Mouse (Mus musculus) embryonic facial prominence, embryonic 15.5 days (tissue): ENCODE results near the gene Olfr938. TPM values are rescaled to one million over a fixed set of nuclear protein-coding genes. Genes with fewer than 3 reads are reported as not detected.

Experiments
- ATAC-seq: fragments of 200-750 bp; cut with Nextera tagmentation; 2 replicates; pipeline ENCODE4 v1.8.0; 2017; ENCODE audit warnings: low read depth, moderate TSS enrichment; ENCODE audit not compliant: insufficient number of reproducible peaks, low FRiP score, low TSS enrichment
- H3K27ac ChIP-seq: fragments of 300-500 bp; sonication (generic); replicated peaks from 2 replicates; pipeline ENCODE4 v1.5.1; 2015; ENCODE audit warnings: mild to moderate bottlenecking, inconsistent platforms
- H3K27me3 ChIP-seq: fragments of 300-500 bp; sonication (generic); 2 replicates; pipeline ENCODE4 v1.6.1; 2015; ENCODE audit warnings: inconsistent platforms
- H3K36me3 ChIP-seq: fragments of 300-500 bp; sonication (generic); 2 replicates; pipeline ENCODE4 v1.6.1; 2015; ENCODE audit warnings: mild to moderate bottlenecking, inconsistent platforms
- H3K4me1 ChIP-seq: fragments of 300-500 bp; sonication (generic); 2 replicates; pipeline ENCODE4 v1.6.1; 2015; ENCODE audit warnings: inconsistent platforms
- H3K4me2 ChIP-seq: fragments of 300-500 bp; sonication (generic); replicated peaks from 2 replicates; pipeline ENCODE4 v1.6.1; 2015; ENCODE audit warnings: mild to moderate bottlenecking, inconsistent platforms
- H3K4me3 ChIP-seq: fragments of 300-500 bp; sonication (generic); replicated peaks from 2 replicates; pipeline ENCODE4 v1.5.1; 2015; ENCODE audit warnings: mild to moderate bottlenecking, inconsistent platforms
- H3K9ac ChIP-seq: fragments of 300-500 bp; sonication (generic); 2 replicates; pipeline ENCODE4 v1.6.1; 2015; ENCODE audit warnings: inconsistent platforms
- H3K9me3 ChIP-seq: fragments of 300-500 bp; sonication (generic); replicated peaks from 2 replicates; pipeline ENCODE4 v1.6.1; 2016; ENCODE audit warnings: inconsistent platforms
- WGBS: fragments of 180-500 bp; shearing (Covaris S2); methylation state at CpG from one replicate; pipeline ENCODE4 v1.1.7; 2015; 5-methylcytosine and 5-hydroxymethylcytosine counted together
- microRNA-seq: library from miRNA; unstranded; fragments of <30 nt; microRNA quantifications from one replicate; pipeline ENCODE4, GENCODE M21; 2016; ENCODE audit warnings: borderline number of aligned reads
- polyA plus RNA-seq: library from polyadenylated mRNA; unstranded; fragments of >200 nt; fragmentation: Nextera tagmentation; extraction: Ambion mirVana; gene quantifications from 2 replicates; pipeline ENCODE4 v1.2.1, GENCODE M21; 2015

Gene Olfr938
- polyA plus RNA-seq: not detected in 2 replicates

GRCm38 (mm10) chr9:39078787-39079186 is at the start of gene Olfr938:
Gene Olfr938, minus strand, starts transcription at chr9:39078887.
- no peak within 1 kb of the TSS for H3K4me2 ChIP-seq
- no peak for ATAC-seq
- no peak within 1 kb of the TSS for H3K9ac ChIP-seq
- H3K27me3 ChIP-seq: no peaks in the 10 kb centered on the region
- 87% methylated on average over 2 of the region's 2 CpGs for WGBS
- no peak within 1 kb of the TSS for H3K27ac ChIP-seq
- no peaks in the 10 kb centered on the region for H3K4me1 ChIP-seq
- H3K9me3 ChIP-seq: no peaks in the 10 kb centered on the region
- no peaks in the 10 kb centered on the region for H3K36me3 ChIP-seq
- H3K4me3 ChIP-seq: no peak within 1 kb of the TSS

- H3K4me3 ChIP-seq: no peak within 1 kb of the TSS
- H3K27me3 ChIP-seq: no peaks in the 10 kb centered on the region
- H3K27ac ChIP-seq: no peak within 1 kb of the TSS
- H3K4me2 ChIP-seq: no peak within 1 kb of the TSS
- H3K9me3 ChIP-seq: no peaks in the 10 kb centered on the region
- H3K36me3 ChIP-seq: no peaks in the 10 kb centered on the region
- no peak within 1 kb of the TSS for H3K9ac ChIP-seq
- no peaks in the 10 kb centered on the region for H3K4me1 ChIP-seq
- no peak for ATAC-seq
These were observed 49.1 kb upstream of the Olfr938 start, which contains the start of gene Olfr27 for GRCm38 (mm10) chr9:39127831-39128230. Gene Olfr27, plus strand, starts transcription at chr9:39128131.

DNA sequence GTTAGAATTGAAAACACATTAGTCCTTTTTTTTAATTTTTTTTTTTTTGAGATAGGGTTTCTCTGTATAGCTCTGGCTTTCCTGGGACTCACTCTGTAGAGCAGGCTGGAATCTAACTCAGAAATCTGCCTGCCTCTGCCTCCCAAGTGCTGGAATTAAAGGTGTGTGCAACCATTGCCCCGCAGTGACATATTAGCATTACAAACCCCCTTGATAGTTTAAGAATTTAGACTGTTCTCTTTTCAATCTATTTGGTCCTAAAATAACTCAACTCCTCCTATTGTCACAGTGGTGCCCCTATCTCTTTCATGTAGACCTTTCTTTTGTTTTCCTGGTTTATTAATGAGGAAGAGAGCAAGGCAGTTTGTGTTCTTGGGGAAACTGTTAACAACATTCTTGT is 48.6 kb upstream of the Olfr938 start:
- no peaks in the 10 kb centered on the region for H3K4me1 ChIP-seq

DNA sequence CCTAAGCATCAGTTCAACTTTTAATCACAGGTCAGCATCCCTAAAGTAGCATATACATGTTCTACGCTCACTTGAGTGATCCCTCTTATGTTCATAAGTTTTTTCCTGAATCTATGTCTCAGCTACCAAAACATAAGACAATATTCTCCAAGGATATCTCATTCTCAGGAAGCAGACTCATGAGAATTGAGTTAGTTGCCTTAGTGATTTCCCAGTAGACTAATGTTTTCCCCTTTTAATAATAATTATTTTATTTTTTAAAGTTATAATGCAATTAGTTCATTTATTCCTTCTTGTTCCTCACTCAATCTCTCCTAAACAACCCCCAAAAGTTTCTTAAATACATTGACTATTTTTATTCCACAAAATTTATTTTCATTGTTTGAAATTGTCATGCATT is 13.8 kb downstream of the Olfr938 start, which contains the start of gene Olfr937:
Gene Olfr937 (minus strand): TSS at position 101 of the 400 bp plus-strand sequence.
- Histone ChIP-seq H3K9me3 (no peaks in the 10 kb centered on the region), H3K27me3 (no peaks in the 10 kb centered on the region), H3K4me3 (no peak within 1 kb of the TSS), H3K4me1 (no peaks in the 10 kb centered on the region), H3K4me2 (no peak within 1 kb of the TSS), H3K9ac (no peak within 1 kb of the TSS), H3K36me3 (no peaks in the 10 kb centered on the region), H3K27ac (no peak within 1 kb of the TSS)
- no peak for ATAC-seq
- 81% methylated on average over 1 of the region's 1 CpGs for WGBS

More for the DNA sequence above, 48.6 kb upstream of the Olfr938 start:
- 64% methylated on average over 1 of the region's 1 CpGs for WGBS
- Histone ChIP-seq H3K27me3 (no peaks in the 10 kb centered on the region), H3K9ac (no peak overlapping the region), H3K9me3 (no peaks in the 10 kb centered on the region), H3K27ac (no peak overlapping the region), H3K36me3 (no peaks in the 10 kb centered on the region), H3K4me3 (no peak overlapping the region), H3K4me2 (no peak overlapping the region)
- no peak for ATAC-seq

Small RNAs within 50 kb of the gene (microRNA-seq; reads per million reads assigned to microRNA genes)
- gene Gm25032 (not detected), gene Gm25529 (not detected)

Other genes starting within 250 kb of the Olfr938 start
- gene Olfr924, start 234.4 kb downstream of the Olfr938 start, polyA plus RNA-seq: 0.08 TPM in 1 of 2 replicates, not detected in the other
- gene Olfr26, start 223.8 kb downstream of the Olfr938 start, polyA plus RNA-seq: not detected in 2 replicates
- not detected in 2 replicates for gene Olfr926, start 201.8 kb downstream of the Olfr938 start, polyA plus RNA-seq
- 0.30 TPM in 1 of 2 replicates, not detected in the other for gene Olfr930, start 149.1 kb downstream of the Olfr938 start, polyA plus RNA-seq
- 0.11 and 0.14 TPM in 2 replicates for gene Olfr933, start 106.6 kb downstream of the Olfr938 start, polyA plus RNA-seq
- 0.07 TPM in 1 of 2 replicates, not detected in the other for gene Olfr934, start 90.6 kb downstream of the Olfr938 start, polyA plus RNA-seq
- 0.19 TPM in 1 of 2 replicates, not detected in the other for gene Olfr935, start 79.2 kb downstream of the Olfr938 start, polyA plus RNA-seq
- 0.40 TPM in 1 of 2 replicates, not detected in the other for gene Olfr146, start 55.5 kb downstream of the Olfr938 start, polyA plus RNA-seq
- gene Olfr937, start 13.9 kb downstream of the Olfr938 start, polyA plus RNA-seq: not detected in 2 replicates
- gene Olfr27, start 49.2 kb upstream of the Olfr938 start, polyA plus RNA-seq: not detected in 2 replicates
- gene Olfr943, start 87.4 kb upstream of the Olfr938 start, polyA plus RNA-seq: not detected in 2 replicates
- gene Olfr944, start 123.0 kb upstream of the Olfr938 start, polyA plus RNA-seq: 0.17 TPM in 1 of 2 replicates, not detected in the other
- gene Olfr1537, start 171.1 kb upstream of the Olfr938 start, polyA plus RNA-seq: 0.05 TPM in 1 of 2 replicates, not detected in the other
- gene Olfr945, start 197.9 kb upstream of the Olfr938 start, polyA plus RNA-seq: not detected in 2 replicates
- gene Olfr948, start 247.2 kb upstream of the Olfr938 start, polyA plus RNA-seq: not detected in 2 replicates